Mouse (Mus musculus): Measurements from ENCODE around the gene Kif11. TPM values are rescaled to one million over a fixed set of nuclear protein-coding genes. Genes with fewer than 3 reads are reported as not detected.

Gene Kif11
- polyA plus RNA-seq, 1 experiment from 2014 or later: 8.9 TPM

DNA sequence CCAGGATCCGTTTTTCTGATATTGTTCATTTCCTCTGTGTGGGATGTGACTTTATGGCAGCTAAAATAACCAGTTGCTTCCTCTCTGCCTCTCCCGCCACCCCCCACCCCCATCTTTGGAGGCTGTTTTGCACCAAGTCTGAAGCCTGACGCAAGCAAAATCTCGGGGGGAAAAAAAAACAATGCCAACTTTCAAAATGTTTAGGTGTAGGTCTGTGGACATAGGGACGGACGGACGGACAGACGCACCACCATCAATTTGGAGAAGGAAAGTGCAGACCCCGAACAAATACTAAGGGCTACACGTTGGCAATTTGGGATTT is 59.6 kb downstream of the Kif11 start:
- TF ChIP-seq CTCF (IDR thresholded peaks at IDR 0.05; ENCODE audit: low read depth): no peak
- Histone ChIP-seq H3K4me2 (replicated peaks; ENCODE audit: low read depth) (0 out of 2 replicates have a peak overlapping the region, but pooled peaks have one; percentile 30), H3K4me3 (ENCODE audit: low read depth, low read length) (peak overlapping the region; percentile 60), H3K36me3 (ENCODE audit: control insufficient read depth, insufficient read depth) (no peaks in the 10 kb centered on the region), H3K4me1 (replicated peaks; ENCODE audit: control insufficient read depth, insufficient read depth, low read length) (0 out of 2 replicates have a peak, but pooled peaks cover 4% of the 10 kb centered on the region), H3K27me3 (replicated peaks; ENCODE audit: control insufficient read depth, insufficient read depth, low read length) (peaks cover 90% of the 10 kb centered on the region), H3K9me3 (ENCODE audit: control insufficient read depth) (no peaks in the 10 kb centered on the region), H3K9ac (ENCODE audit: low read depth, low read length) (no peak overlapping the region), H3K27ac (ENCODE audit: low read depth, low read length) (no peak overlapping the region)
- no peak for ATAC-seq
- WGBS: 15% methylated on average over 10 of the region's 10 CpGs

GRCm38 (mm10) chr19:37436514-37437288 is 60.5 kb downstream of the Kif11 start:
- WGBS: 27% methylated on average over 28 of the region's 28 CpGs
- H3K4me3 ChIP-seq (ENCODE audit: low read depth, low read length): peak overlapping the region; percentile 22; the same call in 1 of the 2 replicates

DNA sequence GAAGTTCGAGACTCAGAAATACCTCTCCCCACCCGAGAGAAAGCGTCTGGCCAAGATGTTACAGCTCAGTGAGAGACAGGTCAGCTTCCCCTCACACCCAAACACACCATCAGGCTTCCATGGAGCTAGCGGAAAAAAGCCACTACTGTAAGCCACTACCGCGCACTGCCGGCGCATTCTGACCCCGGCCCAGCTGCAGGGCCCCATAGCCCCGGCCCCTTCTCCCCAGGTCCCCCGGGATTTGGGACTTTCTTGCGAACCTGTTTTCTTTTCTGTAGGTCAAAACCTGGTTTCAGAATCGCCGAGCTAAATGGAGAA is 61.0 kb downstream of the Kif11 start:
- TF ChIP-seq CTCF (IDR thresholded peaks at IDR 0.05; ENCODE audit: low read depth): no peak
- Histone ChIP-seq H3K4me2 (replicated peaks; ENCODE audit: low read depth) (peak overlapping the region; percentile 21; the same call in 1 of the 2 replicates), H3K9me3 (ENCODE audit: control insufficient read depth) (no peaks in the 10 kb centered on the region), H3K4me1 (replicated peaks; ENCODE audit: control insufficient read depth, insufficient read depth, low read length) (0 out of 2 replicates have a peak, but pooled peaks cover 4% of the 10 kb centered on the region), H3K4me3 (ENCODE audit: low read depth, low read length) (peak overlapping the region; percentile 22; the same call in 1 of the 2 replicates), H3K27ac (ENCODE audit: low read depth, low read length) (no peak overlapping the region), H3K9ac (ENCODE audit: low read depth, low read length) (no peak overlapping the region), H3K36me3 (ENCODE audit: control insufficient read depth, insufficient read depth) (no peaks in the 10 kb centered on the region), H3K27me3 (replicated peaks; ENCODE audit: control insufficient read depth, insufficient read depth, low read length) (peaks cover 88% of the 10 kb centered on the region)
- WGBS: 21% methylated on average over 14 of the region's 14 CpGs
- ATAC-seq: no peak

More at GRCm38 (mm10) chr19:37436514-37437288, 60.5 kb downstream of the Kif11 start:
- Histone ChIP-seq H3K27ac (ENCODE audit: low read depth, low read length) (no peak overlapping the region; the same call in 1 of the 2 replicates), H3K4me1 (replicated peaks; ENCODE audit: control insufficient read depth, insufficient read depth, low read length) (0 out of 2 replicates have a peak, but pooled peaks cover 4% of the 10 kb centered on the region), H3K4me2 (replicated peaks; ENCODE audit: low read depth) (peak overlapping the region; percentile 21; the same call in 1 of the 2 replicates), H3K27me3 (replicated peaks; ENCODE audit: control insufficient read depth, insufficient read depth, low read length) (peaks cover 88% of the 10 kb centered on the region), H3K9ac (ENCODE audit: low read depth, low read length) (no peak overlapping the region), H3K36me3 (ENCODE audit: control insufficient read depth, insufficient read depth) (no peaks in the 10 kb centered on the region), H3K9me3 (ENCODE audit: control insufficient read depth) (no peaks in the 10 kb centered on the region)
- ATAC-seq: 0 out of 2 replicates have a peak, but pooled peaks have one; percentile 33
- no peak for TF ChIP-seq CTCF (IDR thresholded peaks at IDR 0.05; ENCODE audit: low read depth)

DNA sequence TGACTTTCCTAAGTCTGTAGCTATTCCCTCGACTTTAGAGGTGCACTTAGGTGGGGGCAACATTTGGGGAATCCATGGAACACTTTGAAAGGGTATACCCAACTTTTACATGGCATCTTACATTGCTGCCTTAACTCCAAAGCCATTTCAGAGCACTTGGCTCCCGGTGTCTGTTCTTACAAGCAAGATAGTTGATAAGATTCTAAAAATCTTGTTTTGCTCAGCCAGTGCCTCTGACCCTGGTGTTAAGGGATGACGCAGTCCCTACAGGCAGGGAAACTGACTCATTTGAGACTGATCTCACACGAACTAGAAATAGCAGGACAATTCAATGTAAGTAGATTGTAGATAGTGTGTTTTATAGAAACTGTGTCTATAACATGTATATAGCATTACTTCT is 64.0 kb downstream of the Kif11 start:
- TF ChIP-seq CTCF (IDR thresholded peaks at IDR 0.05; ENCODE audit: low read depth): no peak
- Histone ChIP-seq H3K4me2 (replicated peaks; ENCODE audit: low read depth) (no peak overlapping the region), H3K4me3 (ENCODE audit: low read depth, low read length) (no peak overlapping the region), H3K4me1 (replicated peaks; ENCODE audit: control insufficient read depth, insufficient read depth, low read length) (no peaks in the 10 kb centered on the region), H3K9me3 (ENCODE audit: control insufficient read depth) (no peaks in the 10 kb centered on the region), H3K27ac (ENCODE audit: low read depth, low read length) (no peak overlapping the region), H3K27me3 (replicated peaks; ENCODE audit: control insufficient read depth, insufficient read depth, low read length) (peaks cover 68% of the 10 kb centered on the region), H3K36me3 (ENCODE audit: control insufficient read depth, insufficient read depth) (no peaks in the 10 kb centered on the region), H3K9ac (ENCODE audit: low read depth, low read length) (no peak overlapping the region)
- 66% methylated on average over 4 of the region's 4 CpGs for WGBS
- no peak for ATAC-seq

DNA sequence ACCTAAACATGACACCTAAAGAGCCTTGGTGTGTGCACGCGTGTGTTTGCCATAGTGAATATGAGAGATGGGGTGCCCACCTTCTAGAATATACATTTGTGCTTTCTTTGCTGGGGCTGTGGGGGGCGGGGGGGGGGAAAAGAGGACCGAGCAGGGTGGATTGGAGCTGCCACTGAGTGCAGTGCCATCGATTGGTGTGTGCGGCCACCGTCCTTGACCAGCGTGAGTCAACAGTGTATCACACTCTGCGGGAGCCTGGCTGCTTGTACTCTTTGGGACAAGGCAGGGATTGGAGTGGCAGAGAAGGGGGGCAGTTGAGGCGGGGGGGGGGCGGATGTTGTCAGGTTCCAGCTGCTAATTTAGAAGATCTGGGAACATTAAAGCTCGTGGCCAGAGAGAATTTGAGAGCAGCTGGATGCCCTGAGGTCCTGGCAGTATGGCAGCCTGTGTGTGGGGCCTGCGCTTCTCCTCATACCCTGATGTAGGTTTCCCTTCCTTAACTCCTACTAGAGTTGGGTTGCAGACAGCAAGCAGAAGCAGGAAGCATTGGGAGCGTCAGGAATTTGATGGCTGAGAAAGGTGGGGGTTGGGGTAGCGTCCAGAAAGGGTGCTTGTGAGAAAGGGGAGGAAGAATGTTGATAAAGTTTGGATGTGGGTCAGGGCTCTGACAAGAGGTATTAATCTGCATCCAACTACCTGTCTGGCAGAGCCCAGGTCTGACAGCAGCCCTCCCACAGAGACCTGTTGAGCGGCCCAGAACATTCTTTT is 64.7 kb downstream of the Kif11 start:
- ATAC-seq: no peak
- Histone ChIP-seq H3K4me1 (replicated peaks; ENCODE audit: control insufficient read depth, insufficient read depth, low read length) (no peaks in the 10 kb centered on the region), H3K9ac (ENCODE audit: low read depth, low read length) (no peak overlapping the region), H3K36me3 (ENCODE audit: control insufficient read depth, insufficient read depth) (no peaks in the 10 kb centered on the region), H3K4me2 (replicated peaks; ENCODE audit: low read depth) (no peak overlapping the region), H3K27ac (ENCODE audit: low read depth, low read length) (no peak overlapping the region), H3K27me3 (replicated peaks; ENCODE audit: control insufficient read depth, insufficient read depth, low read length) (peaks cover 61% of the 10 kb centered on the region), H3K4me3 (ENCODE audit: low read depth, low read length) (no peak overlapping the region), H3K9me3 (ENCODE audit: control insufficient read depth) (no peaks in the 10 kb centered on the region)
- 75% methylated on average over 16 of the region's 16 CpGs for WGBS
- no peak for TF ChIP-seq CTCF (IDR thresholded peaks at IDR 0.05; ENCODE audit: low read depth)

- Histone ChIP-seq H3K4me1 (replicated peaks; ENCODE audit: control insufficient read depth, insufficient read depth, low read length) (no peaks in the 10 kb centered on the region), H3K36me3 (ENCODE audit: control insufficient read depth, insufficient read depth) (no peaks in the 10 kb centered on the region), H3K9ac (ENCODE audit: low read depth, low read length) (no peak overlapping the region), H3K27ac (ENCODE audit: low read depth, low read length) (no peak overlapping the region), H3K27me3 (replicated peaks; ENCODE audit: control insufficient read depth, insufficient read depth, low read length) (peaks cover 43% of the 10 kb centered on the region), H3K4me3 (ENCODE audit: low read depth, low read length) (no peak overlapping the region), H3K9me3 (ENCODE audit: control insufficient read depth) (no peaks in the 10 kb centered on the region), H3K4me2 (replicated peaks; ENCODE audit: low read depth) (no peak overlapping the region)
- no peak for ATAC-seq
- WGBS: 41% methylated on average over 10 of the region's 10 CpGs
- no peak for TF ChIP-seq CTCF (IDR thresholded peaks at IDR 0.05; ENCODE audit: low read depth)
Measured at GRCm38 (mm10) chr19:37442524-37443286, 66.5 kb downstream of the Kif11 start.
